Mouse (Mus musculus): ENCODE results near the gene Actrt2.

Gene Actrt2

GRCm38 (mm10) chr4:154638320-154638886, 29.3 kb downstream of the Actrt2 start:
- DNase-seq (ENCODE audit: low spot score in 2 of 2): no peak

DNA sequence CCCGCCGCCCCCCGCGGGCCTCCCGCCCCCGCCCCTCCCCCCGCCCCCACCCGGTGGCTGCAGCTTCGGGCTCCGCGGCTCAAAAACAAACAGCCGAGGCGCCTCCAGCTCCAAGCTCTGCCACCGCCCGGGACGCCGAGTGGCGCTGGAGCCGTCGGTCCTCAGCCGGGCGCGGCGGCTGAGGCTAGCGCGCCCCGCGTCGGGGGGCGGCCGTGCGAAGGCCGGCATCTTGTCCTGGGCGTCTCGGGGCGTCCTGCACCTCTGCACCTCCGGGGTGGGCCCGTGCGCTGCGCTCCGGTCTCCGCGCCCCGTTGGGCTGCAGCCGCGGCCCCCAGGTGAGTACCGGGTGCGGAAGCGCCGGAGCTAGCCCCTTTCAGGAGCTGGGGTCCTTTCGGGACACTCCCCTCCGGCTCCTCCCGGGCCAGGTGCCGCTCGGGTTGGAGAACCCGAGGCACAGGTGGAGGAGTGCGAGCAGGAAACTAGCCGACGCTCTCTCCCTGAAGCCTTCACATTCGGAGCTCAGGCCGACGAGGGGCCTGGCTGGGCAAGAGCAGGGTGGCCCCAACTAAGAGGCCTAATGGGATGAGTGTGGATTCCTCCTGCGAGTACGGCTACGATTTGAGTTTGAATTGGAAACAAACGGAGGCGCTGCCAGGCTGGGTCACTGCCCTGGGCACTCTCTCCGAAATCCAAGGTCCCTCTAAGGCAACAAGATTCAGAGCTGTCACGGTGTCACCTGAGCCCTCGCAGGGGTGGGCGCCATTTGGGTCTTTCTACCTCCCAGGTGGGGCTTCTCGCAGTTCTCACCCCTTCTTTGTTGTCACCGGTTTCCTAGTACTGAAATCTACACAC, 30.0 kb downstream of the Actrt2 start:
- DNase-seq (ENCODE audit: low spot score in 2 of 2): no peak

GRCm38 (mm10) chr4:154636721-154637311, 30.9 kb downstream of the Actrt2 start, which contains the start of gene Prdm16:
Gene Prdm16 (minus strand): TSS chr4:154636873.
- DNase-seq (ENCODE audit: low spot score in 2 of 2): peak; percentile 23

- DNase-seq (ENCODE audit: low spot score in 2 of 2): peak in 1 of 2 experiments; percentile 42
Observed at GRCm38 (mm10) chr4:154636053-154636433, 31.6 kb downstream of the Actrt2 start.

- peak; percentile 33 to 38 for DNase-seq (ENCODE audit: low spot score in 2 of 2)
Observed at GRCm38 (mm10) chr4:154635241-154636052, 32.2 kb downstream of the Actrt2 start.

DNA sequence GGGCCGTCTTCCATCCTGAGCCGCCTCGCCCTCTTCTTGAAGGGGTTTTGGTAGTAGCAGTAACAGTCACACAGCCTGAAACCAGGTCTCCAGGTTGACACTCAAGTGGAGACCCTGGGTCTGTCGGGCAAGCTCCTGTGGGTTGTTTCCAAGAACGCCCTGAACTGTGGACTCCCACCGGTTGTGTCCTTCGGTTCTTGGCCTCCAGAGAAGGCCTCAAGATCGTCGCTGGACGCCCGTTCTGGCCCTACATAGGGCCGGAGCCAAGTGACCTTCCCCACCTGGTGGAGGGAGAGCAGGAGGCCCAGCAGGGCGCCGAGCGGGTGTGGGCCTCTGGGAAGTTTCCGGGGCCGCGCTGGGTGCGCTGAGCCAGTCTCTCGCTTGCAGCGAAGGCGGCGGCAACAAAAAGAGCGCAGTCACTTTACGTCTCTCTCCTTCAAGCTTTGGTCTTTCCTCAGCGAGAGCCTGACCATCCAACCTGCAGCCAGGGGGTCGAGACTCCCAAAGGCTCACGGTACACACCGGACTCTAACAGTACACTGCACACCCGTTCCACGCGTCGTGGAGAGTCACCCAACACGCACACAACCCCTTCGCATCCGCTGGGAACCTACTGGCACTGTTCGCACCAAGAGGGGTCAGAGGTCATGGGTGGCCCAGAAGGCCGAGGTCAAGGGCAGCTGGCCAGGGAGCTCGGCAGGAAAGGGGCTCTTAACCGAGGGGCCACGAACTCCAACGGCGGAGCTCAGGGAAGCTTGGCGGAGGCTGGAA, 33.0 kb downstream of the Actrt2 start:
- DNase-seq (ENCODE audit: low spot score in 2 of 2): no peak

DNA sequence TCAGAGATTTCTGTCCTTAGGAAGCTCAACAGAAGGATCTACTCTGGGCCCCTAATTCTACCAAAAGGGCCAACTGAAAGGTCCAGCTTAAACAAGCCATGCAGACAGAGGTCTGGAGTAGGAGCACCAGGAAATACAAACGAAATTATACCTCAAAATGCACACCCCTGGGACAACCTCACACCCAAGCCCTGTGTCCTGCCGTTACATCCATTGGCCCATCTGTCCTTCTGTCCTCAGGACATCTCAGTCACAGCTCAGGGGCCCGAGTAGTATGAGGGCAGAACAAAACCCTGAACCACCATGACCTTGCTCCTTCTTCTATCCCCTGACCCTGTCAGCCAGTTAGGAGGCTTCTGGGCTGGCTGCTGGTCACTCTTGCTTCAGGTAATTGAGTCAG, 33.7 kb downstream of the Actrt2 start:
- no peak for DNase-seq (ENCODE audit: low spot score in 2 of 2)

DNA sequence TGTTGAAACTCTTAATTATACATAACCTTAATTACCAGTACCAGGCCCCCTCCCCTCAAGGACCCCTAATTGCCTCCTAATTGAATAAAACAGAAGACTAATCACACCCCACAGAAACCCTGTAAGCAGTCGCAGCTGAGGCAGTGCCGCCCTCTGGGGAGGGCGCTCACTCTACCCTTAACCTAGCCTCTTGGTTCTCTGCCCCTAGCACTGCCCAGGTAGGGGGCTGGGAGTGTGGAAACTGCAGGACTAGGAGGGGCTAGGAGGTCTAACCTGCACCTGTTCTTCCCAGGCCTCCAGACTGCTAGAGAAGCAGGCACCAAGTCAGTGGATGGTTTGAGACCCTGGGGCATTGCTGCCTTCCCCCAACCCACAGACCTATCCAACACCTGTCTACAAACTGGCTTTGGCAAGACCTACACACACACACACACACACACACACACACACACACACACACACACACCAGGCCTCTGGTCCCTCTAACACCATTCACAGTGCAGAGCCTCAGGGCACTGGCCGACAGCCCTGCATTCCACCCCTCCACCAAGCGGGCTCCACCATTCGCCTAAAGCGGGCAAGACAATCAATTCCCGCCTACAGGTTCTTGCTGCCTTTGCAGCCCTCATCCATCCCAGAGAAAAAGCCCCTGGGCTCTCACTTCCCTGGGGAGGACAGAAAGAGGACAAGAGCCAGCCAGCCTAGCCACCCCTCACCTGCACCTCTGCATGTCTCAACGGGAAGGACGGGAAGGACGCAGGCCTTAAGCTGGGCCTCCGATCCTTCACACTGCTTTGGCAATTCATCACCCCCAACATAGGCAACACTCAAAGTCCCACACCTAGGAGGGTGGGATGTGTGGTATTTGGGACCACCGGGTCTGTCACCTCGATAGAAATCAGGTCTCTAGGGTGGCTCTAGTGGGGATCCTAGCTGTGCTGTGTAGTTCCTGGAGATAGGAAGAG, 34.6 kb downstream of the Actrt2 start:
- DNase-seq (ENCODE audit: low spot score in 2 of 2): no peak

DNA sequence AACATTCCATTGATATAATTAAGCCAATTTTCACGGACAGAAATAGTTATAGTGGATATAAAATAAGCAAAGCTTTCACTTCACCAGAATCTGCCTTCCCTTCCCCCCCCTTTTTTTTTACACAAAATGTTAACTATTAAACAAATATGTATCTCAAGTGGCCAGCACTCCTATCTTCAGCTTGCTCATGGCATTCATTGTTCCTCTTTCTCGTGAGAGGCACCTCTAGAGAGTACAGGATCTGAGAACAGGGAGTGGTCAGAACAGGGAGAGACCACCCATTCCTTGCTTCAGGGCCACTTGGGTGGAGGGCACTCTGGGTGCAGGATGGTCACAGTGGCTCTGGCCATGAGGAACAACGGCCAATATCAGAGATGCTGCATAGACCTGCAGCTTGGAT, 36.9 kb downstream of the Actrt2 start:
- DNase-seq (ENCODE audit: low spot score in 2 of 2): no peak

- no peak for DNase-seq (ENCODE audit: low spot score in 2 of 2)
Observed at GRCm38 (mm10) chr4:154627419-154628142, 40.1 kb downstream of the Actrt2 start.

- DNase-seq (ENCODE audit: low spot score in 2 of 2): no peak
Observed at GRCm38 (mm10) chr4:154626282-154626681, 41.4 kb downstream of the Actrt2 start.

- no peak for DNase-seq (ENCODE audit: low spot score in 2 of 2)
Observed at GRCm38 (mm10) chr4:154625710-154626109, 42.0 kb downstream of the Actrt2 start.

- DNase-seq (ENCODE audit: low spot score in 2 of 2): no peak
Observed at GRCm38 (mm10) chr4:154623241-154623640, 44.4 kb downstream of the Actrt2 start.

- no peak for DNase-seq (ENCODE audit: low spot score in 2 of 2)
Observed at GRCm38 (mm10) chr4:154622521-154622920, 45.1 kb downstream of the Actrt2 start.
